Mouse (Mus musculus): ENCODE measurements around the gene Celf5. TPM values are rescaled to one million over a fixed set of nuclear protein-coding genes. Genes with fewer than 3 reads are reported as not detected.

Celf5 gene
- polyA plus RNA-seq (2012; rRNA removed) = 286 and 299 TPM in 2 replicates

DNA sequence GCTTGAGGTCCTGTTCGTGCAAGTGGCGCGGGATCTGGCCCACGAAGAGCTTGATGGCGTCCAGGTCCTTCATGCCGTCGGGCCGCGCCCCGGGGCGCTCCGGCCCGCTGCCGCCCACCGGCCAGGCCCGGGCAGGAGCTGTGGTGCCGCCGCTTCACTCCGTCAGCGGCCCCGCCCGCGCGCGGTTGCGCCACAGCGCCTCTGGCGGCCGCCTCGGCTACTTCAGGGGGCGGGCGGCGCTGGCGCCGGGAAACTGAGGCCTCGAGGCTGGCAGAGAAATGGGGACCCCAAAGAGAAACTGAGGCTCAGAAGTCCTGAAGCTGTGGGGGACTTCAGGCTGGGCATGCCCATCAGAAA, at the start of gene Celf5:
TSS of gene Celf5 (minus strand) at position 177 of the 357 bp plus-strand sequence.

DNA sequence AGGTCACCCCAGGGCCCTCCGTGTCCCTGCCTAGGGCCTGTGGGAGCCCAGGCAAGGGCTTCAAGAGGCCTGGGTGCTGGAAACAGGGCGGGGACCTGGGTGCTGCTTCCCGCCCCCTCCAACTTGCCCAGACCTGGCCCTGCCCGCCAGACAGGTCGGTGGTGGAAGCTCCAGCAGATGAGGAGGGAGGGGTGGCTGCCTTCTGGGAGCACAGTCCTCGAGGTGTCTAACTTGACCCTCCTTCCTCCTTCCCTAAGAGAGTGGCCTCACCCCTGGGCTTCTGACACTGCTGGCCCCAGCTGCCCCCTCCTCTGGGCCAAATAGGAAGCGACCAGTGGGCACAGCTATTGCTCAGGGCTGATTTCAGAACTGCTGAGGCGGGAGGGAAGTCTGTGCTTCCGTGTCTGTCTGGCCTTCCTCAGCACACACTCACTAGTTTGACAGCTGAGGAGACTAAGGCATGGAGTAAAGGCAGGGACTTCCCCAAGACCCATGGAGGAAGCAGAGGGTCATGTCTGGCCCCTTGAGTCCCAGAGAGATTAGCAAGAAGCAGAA, 41.6 kb upstream of the Celf5 start, which contains the start of gene Gna15:
TSS of gene Gna15 (minus strand) at position 175 of the 555 bp plus-strand sequence.

DNA sequence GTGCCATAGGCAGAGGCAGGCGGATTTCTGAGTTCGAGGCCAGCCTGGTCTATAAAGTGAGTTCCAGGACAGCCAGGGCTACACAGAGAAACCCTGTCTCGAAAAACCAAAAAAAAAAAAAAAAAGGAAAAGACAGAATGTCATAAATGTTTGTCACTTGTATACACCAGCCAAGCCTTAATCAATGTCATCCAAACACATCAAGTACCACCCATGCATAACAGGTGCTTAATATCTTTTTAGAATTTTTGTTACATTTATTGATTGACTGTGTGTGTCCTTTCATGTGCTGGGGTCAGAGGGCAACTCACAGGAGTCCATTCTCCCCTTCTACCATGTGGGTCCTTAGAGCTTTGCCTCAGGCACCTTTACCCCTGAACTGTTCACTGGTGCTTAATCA, 17.5 kb upstream of the Celf5 start, which contains the start of gene S1pr4:
TSS of gene S1pr4 (minus strand) at position 101 of the 400 bp plus-strand sequence.

DNA sequence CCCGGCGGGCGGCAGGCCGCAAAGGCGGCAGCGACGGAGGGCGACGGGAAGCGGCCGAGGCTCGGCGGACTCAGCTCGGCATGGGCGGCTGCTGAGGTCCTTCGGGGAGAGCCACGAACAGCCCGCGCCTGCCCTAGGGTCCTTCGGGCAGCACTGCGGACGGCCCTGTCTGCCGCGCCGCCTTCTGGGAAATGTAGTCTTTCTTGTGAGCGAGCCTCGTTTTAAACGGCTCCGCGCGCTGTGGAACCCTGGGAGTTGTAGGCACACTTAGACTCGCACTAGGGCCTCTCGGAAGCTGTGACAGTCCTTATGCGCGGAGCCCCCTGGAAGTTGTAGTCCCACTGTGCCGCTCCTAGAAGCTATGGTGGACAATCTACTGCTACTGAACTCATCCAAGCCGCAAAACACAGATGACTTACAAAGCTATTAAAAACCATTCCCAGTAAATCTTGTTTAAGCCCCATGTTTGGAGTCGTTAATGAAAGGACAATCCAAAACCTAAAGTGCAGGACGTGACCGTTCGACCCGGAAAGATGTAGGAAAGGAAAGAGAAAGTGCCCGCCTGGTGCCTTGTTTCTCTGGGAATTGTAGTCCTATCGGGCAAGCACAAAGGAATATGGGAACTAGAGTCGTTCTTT, 13.9 kb upstream of the Celf5 start, which contains the start of gene Ncln:
TSS of gene Ncln (minus strand) at position 129 of the 638 bp plus-strand sequence.

DNA sequence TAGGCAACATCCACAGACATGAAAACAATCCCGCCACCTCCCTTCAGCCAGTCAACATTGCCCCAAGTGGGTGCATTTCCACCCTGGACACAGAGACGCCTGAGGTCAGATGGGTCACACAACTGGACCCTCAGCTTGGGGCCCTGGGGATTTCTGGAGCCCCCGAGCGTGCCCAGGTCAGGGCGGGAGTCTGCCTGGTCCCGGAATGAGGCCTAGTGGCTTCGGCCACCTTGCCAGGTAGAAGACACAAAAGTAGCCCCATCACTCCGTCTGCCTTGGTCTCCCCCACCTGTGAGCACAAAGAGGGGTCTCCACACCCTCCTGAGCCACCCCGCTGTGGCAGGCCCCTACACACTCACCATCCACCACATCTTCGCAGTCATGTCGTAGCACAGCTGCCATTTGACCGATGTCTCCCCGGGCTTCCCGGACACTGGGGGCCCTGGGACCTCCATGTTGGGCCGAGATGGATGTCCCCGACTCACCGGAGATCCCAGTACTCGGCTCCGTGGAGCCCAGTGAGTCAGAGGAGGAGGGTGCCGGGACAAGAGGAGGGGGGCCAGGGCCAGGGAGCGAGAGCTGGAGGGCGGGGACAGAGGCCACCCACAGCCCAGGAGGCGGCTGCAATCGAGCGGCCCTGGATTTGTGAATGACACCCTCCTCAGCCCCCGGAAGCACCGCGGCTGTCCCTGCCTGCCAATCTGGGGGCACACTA, 27.2 kb downstream of the Celf5 start, which contains the start of gene Nfic:
TSS of gene Nfic (minus strand) at position 455 of the 715 bp plus-strand sequence.

Other genes with a start within 250 kb of the Celf5 start
- 56.2 and 61.9 TPM in 2 replicates for gene Zfr2, start 249.6 kb downstream of the Celf5 start, polyA plus RNA-seq (2012; rRNA removed)
- 27.4 and 30.6 TPM in 2 replicates for gene Matk, start 229.8 kb downstream of the Celf5 start, polyA plus RNA-seq (2012; rRNA removed)
- gene Mrpl54, start 215.8 kb downstream of the Celf5 start, polyA plus RNA-seq (2012; rRNA removed) = 88.3 and 93.2 TPM in 2 replicates
- 42.9 and 51.3 TPM in 2 replicates for gene Apba3, start 215.7 kb downstream of the Celf5 start, polyA plus RNA-seq (2012; rRNA removed)
- 4.5 and 4.8 TPM in 2 replicates for gene Tjp3, start 191.1 kb downstream of the Celf5 start, polyA plus RNA-seq (2012; rRNA removed)
- 190 and 197 TPM in 2 replicates for gene Pip5k1c, start 189.7 kb downstream of the Celf5 start, polyA plus RNA-seq (2012; rRNA removed)
- gene Cactin, start 161.6 kb downstream of the Celf5 start, polyA plus RNA-seq (2012; rRNA removed) = 43.9 and 45.0 TPM in 2 replicates
- gene Tbxa2r, start 154.0 kb downstream of the Celf5 start, polyA plus RNA-seq (2012; rRNA removed) = 3.5 and 4.3 TPM in 2 replicates
- 0.04 and 0.13 TPM in 2 replicates for gene Gipc3, start 139.4 kb downstream of the Celf5 start, polyA plus RNA-seq (2012; rRNA removed)
- gene Hmg20b, start 132.2 kb downstream of the Celf5 start, polyA plus RNA-seq (2012; rRNA removed) = 68.8 and 75.6 TPM in 2 replicates
- gene Mfsd12, start 125.2 kb downstream of the Celf5 start, polyA plus RNA-seq (2012; rRNA removed) = 10.2 and 11.7 TPM in 2 replicates
- gene 4930404N11Rik, start 116.9 kb downstream of the Celf5 start, polyA plus RNA-seq (2012; rRNA removed) = 0.14 and 0.44 TPM in 2 replicates
- 130 and 138 TPM in 2 replicates for gene Fzr1, start 104.2 kb downstream of the Celf5 start, polyA plus RNA-seq (2012; rRNA removed)
- gene Dohh, start 98.3 kb downstream of the Celf5 start, polyA plus RNA-seq (2012; rRNA removed) = 65.9 and 67.3 TPM in 2 replicates
- 6.7 and 7.1 TPM in 2 replicates for gene Gm48551, start 98.2 kb downstream of the Celf5 start, polyA plus RNA-seq (2012; rRNA removed)
- gene Gm48552, start 93.7 kb downstream of the Celf5 start, polyA plus RNA-seq (2012; rRNA removed) = 8.2 and 10.2 TPM in 2 replicates
- 3.1 and 3.9 TPM in 2 replicates for gene Smim24, start 89.7 kb downstream of the Celf5 start, polyA plus RNA-seq (2012; rRNA removed)
- gene Nfic, start 27.1 kb downstream of the Celf5 start, polyA plus RNA-seq (2012; rRNA removed) = 11.0 and 17.7 TPM in 2 replicates
- gene Ncln, start 13.7 kb upstream of the Celf5 start, polyA plus RNA-seq (2012; rRNA removed) = 145 and 155 TPM in 2 replicates
- gene S1pr4, start 17.4 kb upstream of the Celf5 start, polyA plus RNA-seq (2012; rRNA removed) = 0.34 and 0.43 TPM in 2 replicates
- gene Gna15, start 41.5 kb upstream of the Celf5 start, polyA plus RNA-seq (2012; rRNA removed) = 0.84 and 1.1 TPM in 2 replicates
- gene Gna11, start 62.5 kb upstream of the Celf5 start, polyA plus RNA-seq (2012; rRNA removed) = 94.4 and 98.2 TPM in 2 replicates
- gene Aes, start 76.8 kb upstream of the Celf5 start, polyA plus RNA-seq (2012; rRNA removed) = 534 and 542 TPM in 2 replicates
- 102 and 134 TPM in 2 replicates for gene Tle2, start 91.9 kb upstream of the Celf5 start, polyA plus RNA-seq (2012; rRNA removed)
- gene Tle6, start 118.4 kb upstream of the Celf5 start, polyA plus RNA-seq (2012; rRNA removed) = 5.5 and 10.4 TPM in 2 replicates
- gene BC025920, start 123.6 kb upstream of the Celf5 start, polyA plus RNA-seq (2012; rRNA removed) = 5.9 and 7.4 TPM in 2 replicates
- gene Sirt6, start 145.1 kb upstream of the Celf5 start, polyA plus RNA-seq (2012; rRNA removed) = 76.7 and 79.5 TPM in 2 replicates
- 70.6 and 82.1 TPM in 2 replicates for gene Ankrd24, start 145.8 kb upstream of the Celf5 start, polyA plus RNA-seq (2012; rRNA removed)
- 3.0 and 3.1 TPM in 2 replicates for gene Gm10778, start 166.3 kb upstream of the Celf5 start, polyA plus RNA-seq (2012; rRNA removed)
- 7.9 and 8.2 TPM in 2 replicates for gene Zfp433, start 222.1 kb upstream of the Celf5 start, polyA plus RNA-seq (2012; rRNA removed)